Mouse (Mus musculus) brown adipose tissue, adult 24 weeks (tissue): ENCODE results near the gene Ptgr1. TPM values are rescaled to one million over a fixed set of nuclear protein-coding genes. Genes with fewer than 3 reads are reported as not detected.

Experiments used
- H3K27ac ChIP-seq: fragments of 200-500 bp; replicated peaks from 2 replicates; pipeline ENCODE4 v1.5.1; 2012; ENCODE audit warnings: low read depth, mild to moderate bottlenecking, low read length
- H3K4me1 ChIP-seq: fragments of 200-500 bp; 2 replicates; pipeline ENCODE4 v1.6.1; 2012; ENCODE audit warnings: low read length, mixed read lengths; ENCODE audit not compliant: control insufficient read depth, insufficient read depth, insufficient read length
- H3K4me3 ChIP-seq: fragments of 200-500 bp; 2 replicates; pipeline ENCODE4 v1.5.1; 2012; ENCODE audit warnings: low read depth, mild to moderate bottlenecking, low read length, moderate library complexity; ENCODE audit not compliant: insufficient read depth
- polyA plus RNA-seq: library from polyadenylated mRNA; stranded (reverse); fragments of >200 nt; gene quantifications from 2 replicates; pipeline ENCODE4 v1.2.4, GENCODE M21; 2012; ENCODE audit not compliant: missing spikeins, insufficient read depth, insufficient read length

Gene Ptgr1
- polyA plus RNA-seq, 1 experiment = 3.4 TPM

- Histone ChIP-seq H3K4me1 (peaks cover 5% of the 10 kb centered on the region), H3K4me3 (no peak overlapping the region), H3K27ac (no peak overlapping the region)
Measured at GRCm38 (mm10) chr4:59000614-59001013, 13.7 kb upstream of the Ptgr1 start.

- Histone ChIP-seq H3K4me3 (no peak overlapping the region), H3K4me1 (peaks cover 2% of the 10 kb centered on the region), H3K27ac (no peak overlapping the region)
Measured at GRCm38 (mm10) chr4:58999686-59000085, 12.8 kb upstream of the Ptgr1 start.

GRCm38 (mm10) chr4:58998688-58999087, 11.8 kb upstream of the Ptgr1 start:
- Histone ChIP-seq H3K27ac (no peak overlapping the region), H3K4me1 (no peaks in the 10 kb centered on the region), H3K4me3 (no peak overlapping the region)

- Histone ChIP-seq H3K4me3 (no peak overlapping the region), H3K27ac (no peak overlapping the region), H3K4me1 (no peaks in the 10 kb centered on the region)
Measured at GRCm38 (mm10) chr4:58997081-58997480, 10.2 kb upstream of the Ptgr1 start.

GRCm38 (mm10) chr4:58995251-58995693, 8.4 kb upstream of the Ptgr1 start:
- Histone ChIP-seq H3K27ac (no peak overlapping the region), H3K4me3 (no peak overlapping the region), H3K4me1 (no peaks in the 10 kb centered on the region)

GRCm38 (mm10) chr4:58994762-58995161, 7.8 kb upstream of the Ptgr1 start, which contains the start of gene Dnajc25:
Dnajc25 (plus strand) TSS chr4:58995062.
- no peaks in the 10 kb centered on the region for H3K4me1 ChIP-seq
- H3K4me3 ChIP-seq = no peak within 1 kb of the TSS
- H3K27ac ChIP-seq = no peak within 1 kb of the TSS

- Histone ChIP-seq H3K4me1 (no peaks in the 10 kb centered on the region), H3K27ac (no peak overlapping the region)
Measured at GRCm38 (mm10) chr4:58992195-58992594, 5.3 kb upstream of the Ptgr1 start.

GRCm38 (mm10) chr4:58990609-58991434, 3.9 kb upstream of the Ptgr1 start:
- no peaks in the 10 kb centered on the region for H3K4me1 ChIP-seq
- no peak overlapping the region for H3K27ac ChIP-seq
- no peak overlapping the region for H3K4me3 ChIP-seq

More at GRCm38 (mm10) chr4:58992195-58992594, 5.3 kb upstream of the Ptgr1 start:
- no peak overlapping the region for H3K4me3 ChIP-seq

- Histone ChIP-seq H3K4me1 (no peaks in the 10 kb centered on the region; the same call in 1 of the 2 replicates), H3K27ac (no peak overlapping the region), H3K4me3 (no peak overlapping the region)
Measured at GRCm38 (mm10) chr4:58989303-58989898, 2.5 kb upstream of the Ptgr1 start.

GRCm38 (mm10) chr4:58985157-58985648, 1.7 kb downstream of the Ptgr1 start:
- Histone ChIP-seq H3K4me3 (no peak overlapping the region), H3K4me1 (no peaks in the 10 kb centered on the region; the same call in 1 of the 2 replicates), H3K27ac (no peak overlapping the region)

GRCm38 (mm10) chr4:58982806-58983205, 4.1 kb downstream of the Ptgr1 start:
- H3K4me3 ChIP-seq = no peak overlapping the region
- H3K4me1 ChIP-seq = no peaks in the 10 kb centered on the region; the same call in 1 of the 2 replicates
- no peak overlapping the region for H3K27ac ChIP-seq

- Histone ChIP-seq H3K4me3 (no peak overlapping the region), H3K27ac (no peak overlapping the region), H3K4me1 (no peaks in the 10 kb centered on the region; the same call in 1 of the 2 replicates)
Measured at GRCm38 (mm10) chr4:58981421-58981820, 5.5 kb downstream of the Ptgr1 start.

GRCm38 (mm10) chr4:58975711-58976110, 11.2 kb downstream of the Ptgr1 start:
- no peak overlapping the region for H3K4me3 ChIP-seq
- H3K4me1 ChIP-seq = no peaks in the 10 kb centered on the region
- no peak overlapping the region for H3K27ac ChIP-seq

GRCm38 (mm10) chr4:58970678-58971077, 16.2 kb downstream of the Ptgr1 start:
- Histone ChIP-seq H3K4me1 (no peaks in the 10 kb centered on the region), H3K27ac (no peak overlapping the region), H3K4me3 (no peak overlapping the region)

GRCm38 (mm10) chr4:58965136-58965535, 21.8 kb downstream of the Ptgr1 start:
- Histone ChIP-seq H3K4me3 (no peak overlapping the region), H3K4me1 (no peaks in the 10 kb centered on the region), H3K27ac (no peak overlapping the region)
